Mouse (Mus musculus) neutrophil, adult 5-6 weeks (primary cell): ENCODE results near the gene Pgam2. TPM values are rescaled to one million over a fixed set of nuclear protein-coding genes. Genes with fewer than 3 reads are reported as not detected.

Experiments
- ATAC-seq: fragments of 151-379, 151-347 bp; 2 replicates; pipeline ENCODE4 v1.8.0; 2017; ENCODE audit warnings: mild to moderate bottlenecking, moderate TSS enrichment; ENCODE audit not compliant: insufficient number of reproducible peaks, poor library complexity, low FRiP score, severe bottlenecking; ENCODE audit errors: extremely low read depth
- total RNA-seq: library from RNA; stranded (forward); fragments of 200-1000 nt; gene quantifications from 2 replicates; pipeline ENCODE4 v1.2.3, GENCODE M21; 2017

Gene Pgam2
- total RNA-seq, 1 experiment from 2014 or later, result 1.3 TPM

DNA sequence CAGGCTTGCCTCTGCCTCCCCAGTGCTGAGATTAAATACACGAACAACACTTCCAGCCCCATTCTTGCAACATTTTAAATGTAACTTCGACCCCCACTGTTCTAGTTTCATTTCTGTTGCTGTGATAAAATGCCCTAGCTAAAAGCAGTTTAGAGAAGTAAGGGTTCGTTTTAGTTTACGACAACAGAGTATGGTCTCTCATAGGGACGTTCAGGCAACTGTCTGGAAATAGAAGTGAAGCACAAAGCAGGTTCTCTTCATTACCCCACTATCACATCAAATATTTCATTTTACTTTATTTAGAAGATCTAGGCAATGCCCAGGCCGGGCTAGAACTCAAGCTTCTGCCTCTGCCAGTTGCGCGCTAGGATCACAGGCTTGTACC is 15.9 kb downstream of the Pgam2 start:
- no peak for ATAC-seq

DNA sequence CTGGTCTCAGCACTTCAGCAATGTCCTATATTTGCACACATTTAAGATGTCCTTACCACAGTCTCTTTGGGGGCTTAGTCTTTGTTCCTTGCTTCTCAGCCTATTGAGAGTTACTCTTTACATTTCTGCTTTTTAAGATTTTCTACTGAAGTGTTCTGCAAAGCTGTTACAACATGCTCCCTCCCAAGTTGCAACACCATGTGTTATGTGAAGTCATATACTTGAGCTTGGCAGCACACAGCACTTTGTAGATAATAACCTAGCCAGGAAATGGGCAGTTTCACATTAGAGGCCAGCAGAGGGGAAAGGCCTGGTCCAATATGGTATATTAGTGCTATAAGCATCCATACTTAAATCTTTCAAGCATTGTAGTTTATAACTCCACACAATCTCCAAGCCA is 17.8 kb downstream of the Pgam2 start:
- no peak for ATAC-seq

DNA sequence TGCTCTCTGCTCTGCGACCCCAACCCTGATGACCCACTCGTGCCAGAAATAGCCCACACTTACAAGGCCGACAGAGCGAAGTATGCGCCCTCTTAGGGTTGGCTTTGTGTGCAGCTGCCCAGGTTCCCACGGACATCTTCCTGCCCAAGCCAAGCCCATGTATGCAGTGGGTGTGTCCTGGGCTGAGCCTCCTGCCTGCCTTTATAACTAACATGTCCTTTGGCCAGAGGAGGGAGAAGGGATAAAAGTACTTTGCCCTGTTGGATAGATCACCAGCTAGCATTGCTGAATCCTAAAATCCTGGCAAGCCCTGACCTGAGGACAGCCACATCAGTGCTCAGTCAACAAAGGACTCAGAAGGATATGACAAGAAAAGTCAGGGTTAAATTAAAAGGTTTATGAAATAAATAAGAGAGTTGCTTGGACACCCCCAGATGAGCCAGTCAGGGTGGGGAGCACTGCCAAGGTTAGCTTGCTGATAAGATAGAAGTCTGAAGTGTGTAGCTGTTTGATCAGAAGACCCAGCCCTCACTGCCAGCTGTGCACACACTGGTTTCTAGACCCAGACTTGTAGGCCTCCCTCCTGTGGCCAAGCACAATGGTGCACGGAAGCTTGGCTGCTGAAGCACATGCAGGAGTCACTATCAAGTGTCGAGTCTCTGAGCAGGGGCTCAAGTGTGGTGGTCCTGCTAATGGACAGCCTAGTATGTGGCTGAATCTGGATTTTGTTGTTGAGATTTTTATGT is 21.2 kb downstream of the Pgam2 start:
- ATAC-seq, result no peak

DNA sequence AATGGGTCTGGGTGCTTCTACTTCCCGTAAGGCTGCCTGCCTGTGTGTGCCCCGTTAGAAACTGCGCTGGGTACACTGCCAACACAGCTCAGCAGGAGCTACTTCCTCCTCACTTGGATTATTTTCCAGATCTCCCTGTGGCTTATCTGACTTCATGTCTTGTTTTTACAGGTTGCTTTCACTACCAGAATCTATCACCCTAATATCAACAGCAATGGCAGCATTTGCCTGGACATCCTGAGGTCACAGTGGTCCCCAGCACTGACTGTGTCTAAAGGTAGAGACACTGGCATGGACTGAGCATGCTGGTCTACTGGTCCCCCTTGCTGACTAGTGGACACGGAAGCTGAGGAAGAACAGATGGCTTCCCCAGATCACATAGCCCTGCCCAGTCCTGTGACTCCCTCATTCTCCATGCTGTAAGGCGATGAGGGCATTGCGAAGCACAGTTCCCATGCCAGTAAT is 23.5 kb downstream of the Pgam2 start:
- no peak for ATAC-seq

DNA sequence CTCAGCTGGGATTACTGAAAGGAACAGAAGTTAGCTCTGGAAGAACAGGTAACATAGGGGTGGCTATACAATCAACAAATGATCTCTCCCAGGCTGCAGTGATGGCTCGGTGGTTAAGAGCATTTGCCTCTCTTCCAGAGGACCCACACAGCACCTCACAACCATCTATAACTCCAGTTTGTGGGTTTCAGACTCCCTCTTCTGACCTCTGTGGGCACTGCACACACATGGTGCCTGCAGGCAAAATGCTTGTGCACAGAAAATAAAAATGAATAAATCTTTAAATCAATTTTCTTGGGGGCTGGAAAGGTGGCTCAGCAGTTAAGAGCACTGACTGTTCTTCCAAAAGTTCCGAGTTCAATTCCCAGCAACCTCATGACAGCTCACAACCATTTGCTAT is 25.1 kb downstream of the Pgam2 start:
- ATAC-seq, result 0 out of 2 replicates have a peak, but pooled peaks have one; percentile 23

DNA sequence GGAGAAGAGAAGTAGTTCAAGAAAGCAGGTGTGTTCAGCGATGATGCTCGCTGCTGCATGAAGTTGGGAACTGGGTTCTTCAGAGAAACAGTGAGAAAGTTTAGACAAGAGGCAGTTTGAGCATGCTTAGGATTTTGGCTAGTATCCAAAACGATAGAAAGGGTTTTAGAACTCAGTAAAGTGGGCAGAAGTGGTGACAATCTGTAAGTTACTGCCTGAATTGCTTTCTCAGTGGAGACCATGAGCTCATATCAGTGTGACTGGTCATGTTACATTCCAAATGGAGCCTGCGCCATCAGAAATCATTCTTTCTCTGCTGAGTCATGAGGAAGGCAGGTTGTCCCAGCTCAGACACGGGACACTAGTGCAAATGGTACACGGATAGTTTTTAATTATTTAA is 37.5 kb downstream of the Pgam2 start:
- ATAC-seq, result no peak

DNA sequence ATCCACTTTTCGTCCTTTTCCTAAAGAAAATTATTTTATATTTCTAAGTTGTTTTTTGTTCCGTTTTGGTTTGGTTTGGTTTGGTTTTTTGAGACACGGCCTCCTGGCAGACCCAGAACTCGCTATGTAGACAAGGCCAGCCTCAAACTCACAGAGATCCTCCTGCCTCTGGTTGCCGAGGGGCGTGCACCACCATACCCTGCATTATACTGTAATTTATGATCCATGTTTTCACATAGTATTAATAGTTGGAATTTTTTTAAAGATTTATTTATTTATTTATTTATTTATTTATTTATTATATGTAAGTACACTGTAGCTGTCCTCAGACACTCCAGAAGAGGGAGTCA is 40.9 kb downstream of the Pgam2 start:
- ATAC-seq, result no peak

DNA sequence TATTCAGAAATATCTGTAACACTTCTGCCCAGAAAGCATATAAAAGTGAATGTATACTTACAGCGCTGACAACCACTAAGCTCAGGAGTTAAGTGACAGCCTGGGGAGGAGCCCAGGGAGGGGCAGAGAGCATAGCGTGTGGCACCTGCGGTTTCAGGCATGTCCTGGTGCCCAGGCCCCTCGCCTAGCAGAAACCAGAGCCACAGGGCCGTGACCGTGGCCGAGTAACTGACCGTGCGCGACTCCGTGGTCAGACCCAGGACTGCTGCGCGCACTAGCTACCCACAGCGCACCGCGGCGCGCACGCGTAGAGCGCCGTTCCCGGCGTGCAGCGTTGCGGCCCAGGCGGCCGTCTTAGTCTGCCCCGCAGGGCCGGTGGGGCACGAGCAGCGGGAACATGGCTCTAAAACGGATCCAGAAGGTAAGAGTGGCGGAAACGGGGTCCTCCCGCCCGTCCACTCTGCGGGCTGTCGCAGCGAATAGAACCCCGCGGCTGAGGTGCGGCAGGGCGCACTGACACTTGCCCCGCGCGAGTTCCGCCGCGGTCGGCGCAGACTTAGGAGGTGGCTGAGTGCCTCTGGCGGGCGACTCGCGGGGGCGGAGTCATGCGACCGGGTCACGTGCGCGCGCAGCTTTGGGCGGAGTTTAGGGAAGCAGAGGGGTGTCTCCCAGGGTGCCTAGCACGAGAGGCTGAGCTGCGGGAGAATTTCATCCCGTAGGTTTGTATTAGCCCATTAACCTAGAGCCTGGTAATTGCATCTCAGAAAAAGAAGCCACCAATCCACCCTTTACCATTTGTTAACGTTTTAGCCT is 41.5 kb downstream of the Pgam2 start, which contains the start of gene Urgcp:
TSS of gene Urgcp (minus strand) at position 557 of the 813 bp plus-strand sequence.
- ATAC-seq, result peak; percentile 90

DNA sequence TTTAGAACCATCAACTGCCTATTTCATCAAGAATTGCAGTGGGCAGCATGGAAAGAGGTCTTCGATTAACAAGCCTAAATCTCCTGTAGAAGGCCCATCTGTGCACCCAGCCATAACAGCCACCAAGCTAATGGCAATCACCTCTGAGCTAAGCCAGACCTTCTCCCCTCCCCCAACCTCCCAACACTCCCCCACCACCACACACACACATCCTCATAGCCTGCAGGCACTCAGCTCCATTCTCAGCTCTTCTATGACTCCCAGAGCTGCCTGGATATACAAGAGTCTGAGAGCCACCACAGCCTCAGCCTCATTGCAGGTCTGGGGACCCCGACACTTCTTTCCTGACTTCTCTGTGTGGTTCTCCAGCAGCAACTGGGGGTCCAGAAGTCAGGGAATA is 49.8 kb downstream of the Pgam2 start:
- no peak for ATAC-seq

Other genes with a start within 250 kb of the Pgam2 start
- not detected in 2 replicates for gene Ankrd36, start 234.0 kb downstream of the Pgam2 start, total RNA-seq
- 29.9 and 38.4 TPM in 2 replicates for gene Mrps24, start 88.1 kb downstream of the Pgam2 start, total RNA-seq
- 6.8 and 7.2 TPM in 2 replicates for gene Urgcp, start 41.4 kb downstream of the Pgam2 start, total RNA-seq
- 166 and 167 TPM in 2 replicates for gene Dbnl, start 15.2 kb downstream of the Pgam2 start, total RNA-seq
- 23.3 and 26.3 TPM in 2 replicates for gene Polm, start 34.3 kb upstream of the Pgam2 start, total RNA-seq
- gene Aebp1, start 58.2 kb upstream of the Pgam2 start, total RNA-seq, result not detected in 2 replicates
- 6.3 and 9.8 TPM in 2 replicates for gene Pold2, start 74.6 kb upstream of the Pgam2 start, total RNA-seq
- not detected in 2 replicates for gene Myl7, start 95.0 kb upstream of the Pgam2 start, total RNA-seq
- 0.35 TPM in 1 of 2 replicates, not detected in the other for gene Gck, start 146.3 kb upstream of the Pgam2 start, total RNA-seq
- 47.1 and 54.4 TPM in 2 replicates for gene Ykt6, start 152.0 kb upstream of the Pgam2 start, total RNA-seq